Mouse (Mus musculus) small intestine, adult 2 months (tissue): ENCODE results near the gene Kdelr3.

ENCODE experiments used
- CTCF ChIP-seq: fragments of 200-500 bp; IDR thresholded peaks from 2 replicates; pipeline ENCODE4 v1.5.1; 2012; ENCODE audit warnings: low read depth, mild to moderate bottlenecking, control low read depth, inconsistent platforms, low read length, moderate library complexity, mixed read lengths; ENCODE audit not compliant: insufficient replicate concordance, insufficient read length; ENCODE audit errors: extremely low read depth
- POLR2A ChIP-seq: fragments of 200-500 bp; IDR thresholded peaks from 2 replicates; pipeline ENCODE4 v1.6.1; 2012; ENCODE audit warnings: low read depth, mild to moderate bottlenecking, control low read depth, inconsistent platforms, low read length, moderate library complexity

- TF ChIP-seq CTCF (no peak), POLR2A (no peak)
Measured at GRCm38 (mm10) chr15:79470583-79470982, 45.6 kb upstream of the Kdelr3 start.
